Mouse (Mus musculus): Measurements from ENCODE around the gene E330021D16Rik.

DNA sequence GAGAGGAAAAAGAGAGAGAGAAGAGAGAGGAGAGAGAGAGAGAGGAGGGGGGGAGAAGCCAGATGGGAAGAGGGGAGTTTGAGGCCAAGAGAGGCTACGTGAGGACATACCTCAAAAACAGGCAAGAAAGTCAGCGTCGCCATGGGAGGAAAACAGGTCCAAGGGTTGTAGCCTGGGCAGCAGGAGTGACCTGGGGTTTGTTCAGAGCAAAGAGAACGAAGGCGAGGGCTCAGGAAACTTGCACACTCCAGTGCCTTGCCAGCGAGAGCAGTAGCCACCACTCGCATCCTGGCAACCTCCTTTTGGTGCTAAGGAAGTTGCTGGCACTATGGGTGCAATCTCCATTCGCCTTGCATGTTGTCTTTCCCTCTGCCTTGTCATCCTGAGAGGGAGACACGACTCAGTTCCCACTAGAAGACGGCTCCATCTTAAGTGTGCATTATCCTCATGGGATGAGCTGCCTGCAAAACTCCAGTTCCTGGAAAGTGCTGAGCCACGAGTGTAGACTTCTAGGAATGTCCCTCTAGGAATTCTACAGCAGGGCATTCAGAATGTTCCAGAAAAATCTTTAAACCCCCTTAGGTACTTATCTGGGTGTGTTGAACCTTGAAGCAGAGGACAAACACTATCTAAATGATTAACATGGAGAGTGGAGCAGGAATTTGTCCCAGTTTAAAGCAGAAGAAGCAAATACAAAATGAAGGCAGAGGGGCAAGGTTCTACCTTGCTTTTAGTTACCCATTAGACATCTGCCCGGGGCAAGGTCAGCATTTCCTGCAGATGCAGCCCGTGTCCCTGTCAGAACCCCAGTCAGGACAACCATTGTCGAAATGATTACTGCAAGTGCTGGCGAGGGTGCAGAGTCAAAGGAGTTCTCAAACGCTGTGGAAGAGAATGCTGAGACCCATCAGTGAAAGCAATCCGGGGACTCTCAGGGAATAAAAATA is 3.8 kb upstream of the E330021D16Rik start:
- TF ChIP-seq CTCF (IDR thresholded peaks at IDR 0.05; ENCODE audit: control insufficient read depth, insufficient read depth, low read length): no peak
- TF ChIP-seq POLR2A (IDR thresholded peaks at IDR 0.05; ENCODE audit: borderline replicate concordance, control insufficient read depth, low read depth, low read length): no peak

Data from bone marrow, adult 2 months (tissue).